Mouse (Mus musculus) liver, embryonic 14.5 days (tissue): Measurements from ENCODE around the gene Smarcal1.

Source experiments
- CTCF ChIP-seq: IDR thresholded peaks from 2 replicates; pipeline ENCODE4 v1.5.1; 2016; ENCODE audit warnings: antibody characterized with exemption, low read depth, control low read depth
- EP300 ChIP-seq: IDR thresholded peaks from 2 replicates; pipeline ENCODE4 v1.6.1; 2016; ENCODE audit warnings: antibody characterized with exemption, low read depth

DNA sequence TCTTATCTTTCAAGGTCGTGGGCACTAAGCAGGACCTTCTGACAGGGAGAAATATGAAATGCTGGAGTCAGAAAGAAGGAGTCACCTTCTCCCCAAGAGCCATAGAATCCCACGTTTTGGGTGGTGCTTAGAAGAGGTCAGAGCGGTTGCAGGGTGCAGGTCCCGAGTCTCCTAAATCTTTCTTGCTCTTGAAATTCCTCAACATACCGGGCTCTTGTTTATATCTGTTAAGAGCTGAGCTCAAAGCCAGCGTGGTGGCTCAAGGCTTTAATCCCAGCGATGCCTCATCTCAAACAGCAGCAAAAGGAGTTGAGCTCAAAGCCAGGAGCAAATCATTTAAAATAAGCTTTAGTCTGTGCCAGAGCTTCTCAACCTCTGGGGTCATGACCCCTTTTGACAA is 8.4 kb upstream of the Smarcal1 start:
- TF ChIP-seq EP300 (no peak), CTCF (no peak)
